ENCODE assay signal across 18 mouse cellular contexts in the genomic region with DNA sequence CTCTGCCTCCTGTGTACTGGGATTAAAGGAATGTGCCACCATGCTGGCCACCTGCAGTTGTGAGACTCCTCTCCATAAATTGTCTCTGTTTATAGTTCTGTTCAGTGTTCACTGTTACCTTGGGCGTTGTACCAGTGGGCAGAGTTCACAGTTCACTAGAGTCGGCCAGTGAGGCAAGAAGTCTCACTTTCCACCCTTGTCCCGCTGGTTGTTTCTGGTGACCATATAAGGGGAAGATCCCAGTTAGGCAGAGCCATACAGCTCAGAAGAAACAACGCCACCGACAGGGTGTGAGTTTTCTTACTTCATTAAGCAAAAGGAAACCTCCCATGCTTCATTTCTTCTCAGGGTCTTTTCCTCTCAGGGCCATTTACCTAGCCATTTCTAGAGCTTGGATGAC. TPM values are rescaled to one million over a fixed set of nuclear protein-coding genes. Genes with fewer than 3 reads are reported as not detected.
DNase-seq lines count a peak whose midpoint lies in the region; ATAC-seq and TF ChIP-seq lines count a peak whose summit lies in the region.
"Had no signal": no experiment of that assay in that cellular context is flagged by ENCODE, and none has a peak within 500 bp of the region (broad histone marks: within the 10 kb centered on the region; RNA-seq: fewer than 3 reads in every experiment).

No protein-coding gene starts in this region.

- ATAC-seq in heart, postnatal 0 days (ENCODE audit: insufficient read depth, low read depth) = no peak
- no peak for ATAC-seq in neural tube, embryonic 15.5 days (ENCODE audit: low FRiP score)

- TF ChIP-seq CTCF in heart, postnatal 0 days (IDR thresholded peaks at IDR 0.05; ENCODE audit: low read depth) = no peak
- no peak for TF ChIP-seq CTCF in kidney, adult 2 months (conservative IDR thresholded peaks at IDR 0.05; ENCODE audit: insufficient read depth, insufficient read length, low read depth, low read length)

- no peak overlapping the region for H3K27ac ChIP-seq in heart, postnatal 0 days (ENCODE audit: low read depth)
- peak overlapping the region; percentile 30; the same call in 1 of the 2 replicates for H3K27ac ChIP-seq in kidney, adult 2 months (ENCODE audit: insufficient read depth, low read depth, low read length)
- H3K27ac ChIP-seq in embryonic facial prominence, embryonic 10.5 days (replicated peaks) = no peak overlapping the region
- H3K27ac ChIP-seq in neural tube, embryonic 15.5 days (replicated peaks) = no peak overlapping the region
- H3K27ac ChIP-seq: heart, embryonic 15.5 days; hindbrain, embryonic 12.5 days; limb, embryonic 13.5 days; midbrain, embryonic 12.5 days had no signal

- no peaks in the 10 kb centered on the region for H3K27me3 ChIP-seq in heart, postnatal 0 days (ENCODE audit: control insufficient read depth, insufficient read depth, low read length)
- no peaks in the 10 kb centered on the region for H3K27me3 ChIP-seq in kidney, adult 2 months (replicated peaks; ENCODE audit: control insufficient read depth, insufficient read depth, low read length)
- no peaks in the 10 kb centered on the region for H3K27me3 ChIP-seq in embryonic facial prominence, embryonic 10.5 days (replicated peaks; ENCODE audit: low read depth, poor library complexity, severe bottlenecking)
- H3K27me3 ChIP-seq in neural tube, embryonic 15.5 days (replicated peaks) = no peaks in the 10 kb centered on the region
- H3K27me3 ChIP-seq: hindbrain, embryonic 12.5 days; midbrain, embryonic 12.5 days had no signal

- TF ChIP-seq EP300 in heart, postnatal 0 days (IDR thresholded peaks at IDR 0.05; ENCODE audit: low read depth) = no peak

- 69% methylated on average over 5 of the region's 5 CpGs for WGBS in heart, postnatal 0 days
- WGBS in kidney, adult 2 months = 31% methylated on average over 5 of the region's 5 CpGs
- 91% methylated on average over 5 of the region's 5 CpGs for WGBS in embryonic facial prominence, embryonic 10.5 days
- WGBS in neural tube, embryonic 15.5 days = 83% methylated on average over 5 of the region's 5 CpGs

- DNase-seq in heart, postnatal 0 days (ENCODE audit: low spot score) = peak; percentile 1
- DNase-seq in heart, adult 9 months (ENCODE audit: low spot score in 2 of 2) = no peak
- DNase-seq in B cell, adult 2 months = peak; percentile 34 to 36
- peak; percentile 76 for DNase-seq in kidney, adult 2 months
- DNase-seq in kidney, postnatal 36 days = peak; percentile 59 to 65
- DNase-seq in embryonic facial prominence, embryonic 10.5 days (ENCODE audit: low spot score) = no peak
- DNase-seq in cerebellum, adult 18-20 months = no peak
- DNase-seq: adrenal gland, adult 2 months; cerebellum, postnatal 14 days; gastrocnemius, postnatal 36 days; lung, postnatal 10 days; right cerebral cortex, postnatal 4 days; thymus, adult 18-20 months had no signal

- TF ChIP-seq POLR2A in kidney, adult 2 months (IDR thresholded peaks at IDR 0.05; ENCODE audit: low read depth, low read length) = no peak

- H3K36me3 ChIP-seq in heart, postnatal 0 days (replicated peaks; ENCODE audit: control insufficient read depth, insufficient read depth, low read length) = no peaks in the 10 kb centered on the region
- no peaks in the 10 kb centered on the region for H3K36me3 ChIP-seq in kidney, adult 2 months (ENCODE audit: control insufficient read depth, insufficient read depth, low read length)
- H3K36me3 ChIP-seq in embryonic facial prominence, embryonic 10.5 days (replicated peaks) = no peaks in the 10 kb centered on the region
- H3K36me3 ChIP-seq in neural tube, embryonic 15.5 days = no peaks in the 10 kb centered on the region
- H3K36me3 ChIP-seq: heart, embryonic 15.5 days; hindbrain, embryonic 12.5 days; limb, embryonic 13.5 days; midbrain, embryonic 12.5 days had no signal

- H3K4me2 ChIP-seq in heart, postnatal 0 days (ENCODE audit: low read depth, low read length) = no peak overlapping the region
- no peak overlapping the region for H3K4me2 ChIP-seq in neural tube, embryonic 15.5 days
- H3K4me2 ChIP-seq: heart, embryonic 15.5 days; hindbrain, embryonic 12.5 days; limb, embryonic 13.5 days; midbrain, embryonic 12.5 days had no signal

- H3K4me3 ChIP-seq in heart, postnatal 0 days (ENCODE audit: low read depth, low read length) = no peak overlapping the region
- H3K4me3 ChIP-seq in kidney, adult 2 months (ENCODE audit: insufficient read depth, low read depth, low read length) = no peak overlapping the region
- H3K4me3 ChIP-seq in embryonic facial prominence, embryonic 10.5 days = no peak overlapping the region
- H3K4me3 ChIP-seq in neural tube, embryonic 15.5 days (replicated peaks) = no peak overlapping the region
- H3K4me3 ChIP-seq: heart, embryonic 15.5 days; hindbrain, embryonic 12.5 days; limb, embryonic 13.5 days; midbrain, embryonic 12.5 days had no signal

- H3K9me3 ChIP-seq in heart, postnatal 0 days (replicated peaks; ENCODE audit: control insufficient read depth, low read length) = no peaks in the 10 kb centered on the region
- H3K9me3 ChIP-seq in embryonic facial prominence, embryonic 10.5 days = no peaks in the 10 kb centered on the region
- H3K9me3 ChIP-seq in neural tube, embryonic 15.5 days (replicated peaks) = no peaks in the 10 kb centered on the region
- H3K9me3 ChIP-seq: heart, embryonic 15.5 days; hindbrain, embryonic 12.5 days; limb, embryonic 13.5 days; midbrain, embryonic 12.5 days had no signal

- no peaks in the 10 kb centered on the region for H3K4me1 ChIP-seq in heart, postnatal 0 days (ENCODE audit: control insufficient read depth, insufficient read depth)
- H3K4me1 ChIP-seq in kidney, adult 2 months (ENCODE audit: control insufficient read depth, insufficient read depth, low read length) = peaks cover 5% of the 10 kb centered on the region
- peaks cover 7% of the 10 kb centered on the region for H3K4me1 ChIP-seq in embryonic facial prominence, embryonic 10.5 days
- no peaks in the 10 kb centered on the region for H3K4me1 ChIP-seq in neural tube, embryonic 15.5 days
- H3K4me1 ChIP-seq: heart, embryonic 15.5 days; hindbrain, embryonic 12.5 days; limb, embryonic 13.5 days; midbrain, embryonic 12.5 days had no signal

- H3K9ac ChIP-seq in heart, postnatal 0 days (replicated peaks; ENCODE audit: low read depth, low read length) = no peak overlapping the region
- H3K9ac ChIP-seq in neural tube, embryonic 15.5 days (replicated peaks) = no peak overlapping the region
- H3K9ac ChIP-seq: heart, embryonic 15.5 days; hindbrain, embryonic 12.5 days; limb, embryonic 13.5 days; midbrain, embryonic 12.5 days had no signal

RNA-seq across cellular contexts. Expression of a gene that starts 8.0 kb away (rescaled TPM):
- 8.4 and 21.8 TPM in 2 replicates for total RNA-seq in heart, postnatal 0 days (2014; rRNA removed; ENCODE audit: low replicate concordance)
- 12.8 and 13.0 TPM in 2 replicates for polyA plus RNA-seq in heart, postnatal 0 days (2015; fragmentation: Nextera tagmentation; extraction: Ambion mirVana)
- 48.0 and 49.5 TPM in 2 replicates for polyA plus RNA-seq in kidney, adult 2 months (2012; rRNA removed)
- 19.3 and 19.9 TPM in 2 replicates for polyA plus RNA-seq in embryonic facial prominence, embryonic 10.5 days (2016; fragmentation: Nextera tagmentation; extraction: Ambion mirVana)
- 11.5 and 12.7 TPM in 2 replicates for polyA plus RNA-seq in neural tube, embryonic 15.5 days (2015; fragmentation: Nextera tagmentation; extraction: Ambion mirVana)

RNA-seq across cellular contexts. Expression of a gene that starts 53.1 kb away (rescaled TPM):
- 17.0 and 22.2 TPM in 2 replicates for total RNA-seq in heart, postnatal 0 days (2014; rRNA removed; ENCODE audit: low replicate concordance)
- 12.5 and 13.7 TPM in 2 replicates for polyA plus RNA-seq in heart, postnatal 0 days (2015; fragmentation: Nextera tagmentation; extraction: Ambion mirVana)
- polyA plus RNA-seq in kidney, adult 2 months (2012; rRNA removed) = 9.1 and 10.5 TPM in 2 replicates
- 52.1 and 60.2 TPM in 2 replicates for polyA plus RNA-seq in embryonic facial prominence, embryonic 10.5 days (2016; fragmentation: Nextera tagmentation; extraction: Ambion mirVana)
- polyA plus RNA-seq in neural tube, embryonic 15.5 days (2015; fragmentation: Nextera tagmentation; extraction: Ambion mirVana) = 49.7 and 52.7 TPM in 2 replicates

Comparison
In these comparisons a context has a peak if more than half of its experiments do, and no peak if none do; other contexts are left out.
1. DNase-seq: peak in heart, postnatal 0 days (single experiment), B cell, adult 2 months (2 of 2), kidney, adult 2 months (single experiment) and kidney, postnatal 36 days (2 of 2); none in heart, adult 9 months (0 of 2), embryonic facial prominence, embryonic 10.5 days (single experiment) and cerebellum, adult 18-20 months (0 of 2).